Mouse (Mus musculus) gastrocnemius, adult 18-20 months (tissue): ENCODE results near the gene Klf13. TPM values are rescaled to one million over a fixed set of nuclear protein-coding genes. Genes with fewer than 3 reads are reported as not detected.

Experiments used
- DNase-seq: peaks from one replicate; pipeline ENCODE4 v3.0.0; 2021; ENCODE audit warnings: low spot score
- long read RNA-seq, 2 experiments: library from polyadenylated mRNA; stranded (forward); transcript quantifications; one replicate each; pipeline ENCODE4 v2.0.0; 2021
- total RNA-seq, 2 experiments: library from RNA; stranded (reverse); gene quantifications; 2 replicates each; pipeline ENCODE4 v1.2.3; 2021

The Klf13 gene
- 10 to 100 TPM; 33.3 to 55.3 TPM for total RNA-seq
- long read RNA-seq, experiment 1, full-length matches to known transcripts: 1 of 12 reads
- long read RNA-seq, experiment 1, partial matches to known transcripts: 1 of 12 reads
- long read RNA-seq, experiment 1, other reads (novel, unspliced or antisense): 10 of 12 reads
- long read RNA-seq, experiment 2, full-length matches to known transcripts: 3 of 24 reads
- long read RNA-seq, experiment 2, partial matches to known transcripts: 2 of 24 reads
- long read RNA-seq, experiment 2, other reads (novel, unspliced or antisense): 19 of 24 reads

DNA sequence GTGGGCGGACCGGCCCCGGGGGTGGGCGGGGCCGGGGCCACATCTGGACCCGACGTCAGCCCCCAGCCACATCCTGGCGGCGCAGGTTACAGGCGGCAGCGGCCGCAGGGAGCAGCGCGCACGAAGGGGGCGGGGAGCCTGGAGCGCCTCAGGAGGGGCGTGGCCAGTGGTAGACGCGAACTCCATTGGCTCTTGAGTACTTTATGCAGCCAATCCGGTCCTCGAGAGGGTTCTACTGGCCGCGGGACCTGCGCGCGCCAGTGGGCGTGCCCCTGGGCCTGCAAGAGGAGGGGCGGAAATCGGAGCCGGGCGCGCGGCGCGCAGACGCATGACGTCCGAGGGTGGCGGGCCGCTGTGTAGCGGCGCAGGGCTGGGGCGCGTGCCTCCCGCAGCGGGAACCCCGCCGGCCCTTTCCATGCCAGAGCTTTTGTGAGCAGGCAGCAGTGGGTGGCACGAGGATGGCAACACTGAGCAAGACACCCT is at the start of gene Klf13:
Klf13 (minus strand) TSS at position 2 of the 483 bp plus-strand sequence.
- DNase-seq: peak; percentile 97

DNA sequence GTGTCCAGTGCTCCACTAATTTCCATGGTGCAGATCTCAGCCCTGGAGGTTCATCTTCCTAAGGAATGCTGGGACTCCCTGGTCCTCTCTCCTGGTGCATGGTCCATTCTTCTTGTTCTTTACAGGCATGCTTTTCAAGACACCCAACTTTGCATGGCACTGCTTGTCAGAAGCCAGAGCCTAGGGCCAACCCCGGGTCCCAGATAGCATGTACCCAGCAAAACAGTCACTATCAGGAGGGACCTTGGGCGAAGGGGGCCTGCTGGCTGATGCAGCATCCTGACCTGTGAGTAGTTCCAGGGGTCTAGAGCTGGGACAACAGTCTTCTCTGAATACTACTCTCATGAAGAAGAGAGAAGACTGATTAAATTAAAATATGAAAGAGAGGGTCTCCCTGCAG is 49.7 kb upstream of the Klf13 start:
- DNase-seq: no peak

DNA sequence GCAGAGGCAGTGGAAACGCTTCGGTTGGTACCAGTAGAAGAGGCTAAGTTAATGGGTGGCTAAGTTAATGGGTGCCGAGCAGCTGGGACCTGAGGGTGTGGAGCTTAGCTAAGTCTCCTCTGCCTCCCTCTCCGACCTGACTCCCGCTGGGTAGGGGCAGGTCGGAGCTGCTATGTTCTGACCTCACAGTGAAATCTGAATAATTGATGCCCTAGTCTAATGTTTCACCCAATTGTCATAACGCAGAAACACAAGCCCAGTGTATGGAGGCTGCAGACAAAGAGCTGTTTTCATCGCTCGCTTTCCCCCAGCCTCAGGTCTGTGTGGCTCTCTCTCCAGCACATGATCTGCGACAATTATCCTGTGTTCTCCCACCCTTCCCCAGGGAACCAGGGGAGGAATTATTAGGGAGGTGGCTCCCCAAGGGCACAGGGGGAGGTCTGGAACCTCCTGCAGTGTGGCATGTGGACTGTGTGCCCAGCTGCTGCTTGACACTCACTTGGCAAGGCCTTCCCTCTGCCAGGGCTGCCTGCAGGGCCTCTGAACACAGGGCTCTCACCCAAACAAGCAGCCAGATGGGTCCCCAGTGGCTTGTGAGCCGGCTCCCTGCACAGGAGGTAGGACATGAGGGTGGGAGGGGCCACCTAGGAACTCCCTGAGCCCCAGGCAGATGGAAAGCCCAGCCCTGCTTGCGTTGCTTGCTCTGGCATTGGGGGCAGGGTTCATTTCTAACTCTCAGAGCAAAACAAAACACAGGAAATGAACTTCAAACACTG is 47.9 kb upstream of the Klf13 start:
- no peak for DNase-seq

DNA sequence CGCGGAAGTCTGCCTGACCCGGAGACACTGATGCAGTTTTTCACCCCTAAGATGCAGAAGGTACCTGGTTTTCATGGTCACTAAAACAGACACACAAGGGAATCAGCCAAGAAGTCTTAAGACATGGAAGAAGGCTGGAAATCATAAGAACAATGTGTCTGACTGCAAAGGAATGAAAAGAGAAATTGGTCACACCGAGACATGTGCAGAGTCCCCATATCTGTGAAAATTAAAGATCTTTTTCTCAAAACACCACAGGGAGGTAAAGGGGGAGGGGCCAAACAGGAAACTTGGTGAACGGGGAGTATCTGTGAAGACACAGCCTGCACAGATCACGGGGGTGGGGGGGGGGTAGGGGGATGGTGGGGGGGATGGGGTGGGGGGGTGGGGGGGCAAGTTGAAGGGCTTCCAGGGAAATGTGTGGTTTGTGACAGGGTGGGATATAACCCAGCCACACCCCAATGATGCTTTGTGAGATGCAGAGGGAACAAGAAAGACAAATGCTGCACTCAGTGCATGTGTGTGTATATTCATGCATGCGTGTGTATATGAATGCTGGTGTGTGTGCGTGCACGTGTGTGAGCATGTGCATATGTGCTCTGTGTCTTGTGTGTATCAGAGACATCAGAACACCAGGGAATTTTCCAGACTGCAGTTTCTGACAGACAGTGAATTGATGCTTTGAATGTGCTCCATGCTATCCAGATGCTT is 47.1 kb upstream of the Klf13 start:
- DNase-seq: no peak

DNA sequence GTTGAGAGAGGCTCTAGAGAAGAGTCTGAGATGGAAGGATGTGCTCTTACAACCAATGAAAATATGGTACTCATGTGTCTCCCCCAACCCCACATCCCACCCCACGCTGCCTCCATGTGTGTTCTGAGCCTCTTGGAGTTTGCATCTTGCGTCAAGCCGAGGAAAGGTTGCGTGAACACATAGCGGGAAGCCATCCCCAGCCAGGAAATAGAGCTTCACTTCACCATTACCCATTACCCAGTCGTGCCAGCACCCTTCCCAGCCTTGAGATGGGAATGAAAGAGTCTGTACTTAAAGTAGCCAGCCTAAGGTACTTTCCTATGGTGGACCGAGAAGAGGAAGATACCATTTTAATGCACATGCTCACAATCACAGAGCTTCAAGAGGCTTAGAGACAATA is 46.6 kb upstream of the Klf13 start:
- DNase-seq: no peak

DNA sequence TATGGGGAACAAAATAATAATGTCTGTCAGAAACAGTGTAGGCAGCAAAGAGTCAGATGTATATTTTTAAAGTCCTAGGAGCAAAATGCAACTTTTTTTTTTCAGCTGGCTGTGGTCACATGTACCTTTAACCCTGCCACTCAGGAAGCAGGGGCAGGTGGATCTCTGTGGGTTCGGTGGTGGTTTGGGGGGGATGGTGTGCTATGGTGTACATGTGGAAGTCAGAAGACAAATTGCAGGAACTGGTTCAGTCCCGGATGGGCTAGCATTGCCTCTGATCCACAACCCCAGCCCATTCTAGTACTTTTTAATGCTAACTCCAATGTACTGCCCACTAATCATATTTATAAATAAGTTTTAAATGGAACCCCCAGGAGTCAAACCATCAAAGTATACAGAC is 45.6 kb upstream of the Klf13 start:
- DNase-seq: no peak

DNA sequence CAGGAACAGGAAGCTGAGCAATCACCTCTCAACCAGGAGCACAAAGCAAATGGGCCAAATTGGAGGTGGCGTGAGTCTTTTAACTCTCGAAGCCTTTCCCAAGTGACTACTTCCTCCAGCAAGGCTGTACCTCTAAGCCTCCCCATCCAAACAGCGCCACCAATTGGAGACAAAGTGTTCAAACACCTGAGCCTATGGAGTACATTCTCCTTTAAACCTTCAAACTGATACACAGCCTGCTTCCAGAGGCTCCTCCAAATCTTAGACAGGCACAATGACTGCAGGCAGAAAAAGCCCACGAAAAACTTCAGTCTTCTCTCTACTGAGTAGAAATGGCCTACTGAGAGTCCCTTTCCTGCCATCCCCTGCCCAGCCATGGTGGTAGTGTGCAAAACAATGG is 38.9 kb upstream of the Klf13 start:
- no peak for DNase-seq

DNA sequence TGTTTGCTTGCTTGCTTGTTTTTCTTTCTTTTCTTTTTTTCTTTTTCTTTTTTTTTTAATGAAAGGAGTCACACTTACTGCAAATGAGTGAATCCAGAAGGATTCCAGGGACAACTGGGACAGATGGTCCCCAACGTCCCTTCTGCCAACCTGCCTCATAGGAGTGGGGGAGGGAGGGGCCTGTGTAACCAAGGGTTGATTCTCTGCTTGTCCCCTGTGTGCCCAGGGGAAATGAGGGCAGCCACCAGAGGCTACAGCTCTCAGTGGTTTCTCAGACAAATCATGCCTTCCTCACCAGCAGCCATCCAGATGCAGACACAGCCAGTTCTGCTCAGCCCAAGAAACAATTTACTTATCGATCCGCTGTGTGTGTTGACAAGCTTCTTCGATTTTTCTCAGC is 32.3 kb upstream of the Klf13 start:
- DNase-seq: no peak

DNA sequence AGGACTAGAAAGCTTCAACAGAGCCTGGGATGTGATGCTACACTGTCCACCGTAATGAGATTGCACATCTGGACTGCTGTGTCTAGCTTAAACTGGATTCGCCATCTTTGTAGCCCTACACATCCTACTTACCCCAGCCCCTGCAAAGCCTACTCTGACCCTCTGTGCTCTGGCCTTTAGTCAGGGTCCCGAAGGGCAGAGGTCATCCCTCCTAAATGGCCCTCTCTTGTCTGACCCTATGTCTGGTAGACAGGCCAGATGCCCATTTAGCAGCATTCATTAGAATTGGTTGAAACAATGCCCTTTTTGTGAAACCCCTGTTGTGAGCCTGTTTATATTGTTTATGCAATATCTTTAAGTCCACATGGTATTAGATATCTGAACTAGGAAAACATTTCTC is 31.2 kb upstream of the Klf13 start:
- no peak for DNase-seq

DNA sequence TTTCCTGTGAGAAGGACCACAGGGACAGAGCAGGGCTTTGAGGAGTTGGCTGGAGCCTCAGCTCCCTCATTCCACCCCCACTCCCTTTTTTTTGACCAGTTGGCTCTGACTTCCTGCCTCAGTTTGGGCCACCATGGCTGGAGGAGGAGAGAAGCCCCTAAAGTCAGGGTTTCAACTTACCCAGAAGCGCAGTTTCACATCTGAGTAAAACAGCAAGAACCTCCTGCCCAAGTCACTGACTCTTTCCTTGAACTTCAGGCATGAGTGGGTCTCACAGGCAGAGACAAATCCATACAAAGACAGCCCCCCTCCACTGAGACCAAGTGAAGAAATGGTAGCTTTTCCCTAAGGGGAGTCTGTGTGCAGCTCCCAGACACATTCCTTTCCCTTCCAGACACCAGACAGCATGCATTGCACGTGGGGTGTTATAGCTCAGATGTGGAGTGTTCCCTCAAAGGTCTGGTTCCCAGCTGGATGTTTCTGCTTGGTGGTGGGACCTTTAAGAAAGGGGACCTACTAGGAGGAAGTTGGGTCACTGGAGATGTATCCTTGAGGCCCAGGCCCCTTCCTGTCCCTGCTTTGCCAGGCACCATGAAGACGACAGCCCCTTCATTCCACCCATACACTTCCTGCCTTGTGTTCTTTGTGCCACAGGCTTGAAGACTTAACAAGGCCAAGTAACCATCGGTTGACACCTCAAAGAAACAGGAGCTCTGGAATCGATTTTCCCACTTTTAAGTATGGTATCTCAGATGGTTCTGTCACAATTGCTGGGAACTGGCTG is 27.1 kb upstream of the Klf13 start:
- no peak for DNase-seq

DNA sequence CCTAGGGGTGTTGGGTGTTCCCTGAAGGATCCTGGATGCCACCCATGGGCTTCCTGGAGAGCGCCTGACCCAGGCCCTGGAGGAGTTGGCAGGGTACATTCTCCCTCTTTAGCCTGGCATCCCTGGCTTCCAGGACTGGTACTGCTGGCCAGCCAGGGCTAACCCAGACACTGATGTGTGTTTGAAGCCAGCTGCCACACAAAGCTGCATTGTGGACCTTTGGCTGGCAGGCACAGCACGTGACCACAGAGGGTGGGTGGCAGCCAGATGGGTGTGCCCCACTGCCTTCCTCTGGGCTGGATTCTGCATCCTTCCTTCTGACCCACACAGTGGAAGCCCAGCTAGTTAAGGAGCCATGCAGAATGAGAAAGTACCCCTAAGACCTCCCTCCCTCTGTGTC is 26.4 kb upstream of the Klf13 start:
- peak; percentile 7 for DNase-seq

DNA sequence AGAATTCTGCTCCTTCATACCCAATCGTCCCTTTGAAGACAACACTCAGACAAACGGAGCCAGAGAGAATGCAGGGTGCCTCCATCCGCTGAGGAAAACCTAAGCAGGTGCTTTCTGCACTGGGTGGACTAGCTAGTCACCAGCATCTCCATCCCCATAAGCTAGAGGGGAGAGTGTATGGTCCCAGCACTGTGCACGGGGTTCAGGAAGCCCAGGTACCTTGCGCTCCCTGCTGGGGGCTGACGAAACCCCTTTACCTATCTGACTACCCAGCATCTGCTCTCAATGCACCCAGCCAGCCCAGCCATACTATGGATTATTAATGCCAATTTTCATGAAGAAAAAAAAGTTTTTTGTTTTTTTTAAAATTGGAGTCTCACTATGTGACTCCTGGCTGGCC is 25.4 kb upstream of the Klf13 start:
- no peak for DNase-seq

DNA sequence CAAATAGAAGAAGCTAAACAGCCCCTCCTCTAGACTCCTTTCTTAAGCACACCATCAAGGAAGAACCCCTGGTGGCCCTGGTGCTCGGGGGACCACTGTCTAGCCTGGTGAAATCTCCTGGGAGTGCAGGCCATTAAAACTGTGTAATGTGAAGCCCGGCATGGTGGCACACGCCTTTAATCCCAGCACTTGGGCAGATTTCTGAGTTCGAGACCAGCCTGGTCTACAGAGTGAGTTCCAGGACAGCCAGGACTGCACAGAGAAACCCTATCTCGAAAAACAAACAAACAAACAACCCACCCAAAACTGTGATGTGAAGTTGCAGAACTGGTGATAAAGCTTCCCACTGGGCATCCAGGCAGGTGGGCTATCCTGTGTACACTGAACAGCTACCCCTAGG is 24.9 kb upstream of the Klf13 start:
- no peak for DNase-seq

DNA sequence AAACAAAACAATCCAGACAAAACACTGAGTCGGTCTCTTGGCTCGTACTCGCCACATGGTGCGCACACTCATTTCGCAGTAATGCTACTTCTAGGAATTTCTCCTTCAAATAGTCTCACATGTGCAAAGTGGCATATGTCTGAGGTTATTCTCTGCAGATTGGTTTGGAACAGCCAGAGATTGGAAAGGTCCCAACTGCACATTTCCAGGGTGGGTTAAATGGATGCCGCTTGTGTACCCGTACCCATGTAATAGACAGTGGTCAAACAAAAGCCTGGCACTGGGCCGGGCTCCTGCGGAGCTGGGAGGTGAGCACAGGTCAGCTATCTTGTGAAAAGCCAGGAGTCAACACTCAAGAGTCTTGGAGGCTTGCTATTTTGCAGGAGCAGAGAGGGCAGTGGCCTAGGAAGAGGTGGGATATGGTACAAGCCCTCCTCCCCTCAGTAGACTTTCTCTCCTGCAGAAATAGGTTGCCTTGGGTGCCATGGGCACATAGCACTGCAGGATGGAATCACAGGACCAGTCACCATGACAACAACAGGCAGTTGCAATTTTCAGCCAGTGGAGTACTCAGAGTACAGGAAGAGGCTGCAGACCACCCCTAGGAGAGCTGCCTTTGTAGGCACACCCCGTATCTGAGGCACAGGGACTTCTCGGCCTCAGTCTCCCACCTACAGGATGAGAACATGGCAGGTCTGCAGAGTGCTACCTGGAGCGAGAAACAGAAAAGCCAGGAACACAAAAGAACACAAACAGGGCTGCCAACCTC is 19.3 kb upstream of the Klf13 start:
- DNase-seq: no peak

DNA sequence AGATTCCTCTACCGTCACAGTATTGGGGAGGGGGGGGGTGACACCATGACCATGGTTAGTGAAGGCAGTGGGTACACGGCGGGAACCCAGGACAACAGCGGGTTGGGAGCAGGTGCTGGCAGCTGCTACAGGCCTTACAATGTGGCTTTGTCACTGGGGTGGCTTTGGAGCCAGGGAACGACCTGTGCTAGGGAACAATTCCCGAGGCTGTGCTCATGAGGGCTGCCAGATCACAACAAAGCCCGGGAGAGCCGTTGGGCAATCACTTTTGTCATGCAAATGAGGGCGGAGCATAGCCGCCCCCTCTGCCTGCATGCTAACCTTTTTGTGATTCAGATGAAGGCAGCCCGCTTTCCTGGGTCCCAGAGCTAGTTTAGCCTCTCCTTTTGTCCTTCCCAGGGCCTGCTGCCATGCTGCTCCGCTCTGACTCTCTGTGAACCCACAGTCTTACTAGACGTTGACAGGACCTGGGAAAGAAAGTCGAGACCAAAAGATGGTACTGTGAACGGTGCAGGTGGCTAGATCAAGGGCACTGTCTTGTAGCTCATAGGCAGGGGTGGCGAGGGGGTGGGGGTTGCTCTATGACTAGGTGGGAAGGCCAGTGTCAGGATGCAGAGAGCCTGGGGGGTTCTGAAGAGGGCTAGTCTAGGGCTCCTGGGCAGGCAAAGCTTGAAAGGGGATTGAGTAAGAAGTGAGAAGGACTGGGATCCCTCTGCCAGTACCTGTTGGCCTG is 18.4 kb upstream of the Klf13 start:
- no peak for DNase-seq

DNA sequence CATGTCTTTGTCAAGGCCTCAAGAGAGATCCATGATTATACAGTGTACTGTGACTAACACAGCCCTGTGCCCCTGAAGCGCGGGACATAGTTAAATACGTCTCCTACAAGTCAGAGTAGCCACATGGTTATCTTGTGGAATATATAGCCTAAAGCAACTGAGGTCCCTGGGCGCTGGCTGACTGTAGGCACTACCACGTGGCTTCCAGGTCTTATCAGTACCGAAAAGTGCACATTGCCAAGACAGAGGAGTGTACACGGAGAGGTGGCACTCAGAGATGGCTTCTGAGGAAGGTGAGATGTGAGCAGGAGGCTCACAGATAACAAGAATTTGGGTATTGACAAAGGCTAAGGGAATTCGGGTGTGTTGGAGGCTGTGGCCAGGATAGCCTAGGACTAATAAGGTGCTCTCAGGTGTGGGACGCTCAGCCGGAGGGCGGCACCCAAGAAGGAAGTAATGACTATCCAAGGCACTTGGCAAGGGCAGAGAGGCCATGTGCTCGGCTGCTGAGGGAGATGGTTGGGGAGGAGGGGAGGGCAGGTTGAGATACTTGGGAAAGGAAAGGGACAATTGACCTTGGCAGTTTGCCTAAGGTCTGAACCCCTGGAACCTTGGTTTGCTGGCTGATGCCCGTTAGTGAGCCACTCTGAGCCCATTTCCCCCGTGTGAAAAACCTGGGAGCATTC is 17.6 kb upstream of the Klf13 start:
- DNase-seq: no peak

DNA sequence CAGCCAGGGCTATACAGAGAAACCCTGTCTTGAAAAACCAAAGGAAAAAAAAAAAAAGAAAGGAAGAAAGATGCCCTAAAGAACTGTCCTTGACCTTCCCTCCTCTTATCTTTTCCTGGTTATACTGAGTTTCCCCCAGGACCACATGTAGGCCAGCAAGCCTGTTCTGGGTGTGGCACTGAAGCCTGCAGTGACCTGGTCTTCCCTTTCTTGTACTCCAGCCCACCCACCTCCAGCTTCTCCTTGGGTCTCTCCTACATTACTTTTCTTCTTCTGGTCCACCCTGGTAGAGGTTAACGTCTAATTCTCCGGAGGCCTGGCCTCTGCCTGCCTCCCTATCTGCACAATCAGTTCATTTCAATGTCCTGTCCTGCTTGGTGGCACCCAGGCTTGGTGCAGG is 16.7 kb upstream of the Klf13 start:
- DNase-seq: no peak

DNA sequence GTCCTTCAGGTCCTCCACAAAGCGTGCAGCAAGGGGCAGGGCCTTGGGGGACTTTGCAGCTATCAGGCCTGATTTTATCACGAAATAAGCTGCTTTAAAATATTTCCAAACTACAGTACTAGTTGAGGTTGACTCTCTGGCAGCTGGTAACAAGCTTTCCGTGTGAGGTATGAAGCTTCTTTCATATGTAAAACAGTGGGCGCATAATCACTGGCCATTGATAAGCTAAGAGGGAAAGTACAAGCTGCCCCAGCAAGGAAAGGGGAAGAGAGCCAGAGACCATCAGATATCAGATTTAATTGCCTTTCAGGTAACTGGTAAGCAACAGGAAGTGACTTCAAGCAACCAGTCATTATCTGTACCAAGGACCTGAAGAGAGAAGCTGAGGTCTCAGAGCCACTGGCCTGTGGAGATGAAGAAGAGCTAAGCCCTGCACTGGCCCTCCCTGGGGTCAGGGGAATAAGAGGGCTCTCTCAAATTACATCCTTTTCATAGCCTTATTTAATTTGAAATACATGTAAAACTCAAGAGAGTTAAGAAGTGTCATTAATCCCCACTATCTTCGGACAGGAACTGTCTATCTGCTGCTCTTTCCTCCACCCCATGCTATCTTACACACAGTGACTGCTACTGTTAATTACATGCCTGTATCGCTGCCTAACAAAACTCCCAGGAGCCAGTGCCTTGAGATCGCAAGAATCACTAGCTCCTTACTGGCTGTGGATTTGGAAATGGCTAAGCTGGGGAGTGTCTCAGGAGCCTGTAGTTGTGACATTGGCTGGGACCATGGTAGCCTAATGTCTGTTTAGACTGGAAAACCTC is 13.6 kb upstream of the Klf13 start:
- no peak for DNase-seq
